ENCODE assay signal across 17 mouse cellular contexts in the genomic region with DNA sequence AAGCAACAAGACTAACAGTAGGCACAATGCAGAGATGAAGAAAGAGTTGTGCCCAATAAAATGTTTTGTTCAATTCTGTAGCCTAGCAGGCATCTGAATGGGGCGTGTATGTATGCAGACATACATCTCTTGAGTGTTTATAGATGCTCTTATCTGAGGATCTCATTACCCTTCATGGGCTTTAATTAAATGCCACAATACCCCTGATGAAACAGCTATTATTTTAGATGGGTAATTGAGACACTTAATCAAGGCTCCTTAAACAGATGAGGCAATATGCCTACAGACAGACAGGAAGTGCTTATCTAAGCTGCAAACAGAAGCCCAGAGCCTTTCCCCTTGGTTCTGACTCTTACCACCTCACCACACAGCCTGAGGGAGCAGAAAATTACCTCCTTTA.
"Had no signal": no experiment of that assay in that cellular context is flagged by ENCODE, and none has a peak within 500 bp of the region (broad histone marks: within the 10 kb centered on the region; RNA-seq: fewer than 3 reads in every experiment).

No protein-coding gene starts in this region.

- H3K4me3 ChIP-seq: layer of hippocampus, adult 2 months; limb, embryonic 12.5 days; liver, embryonic 13.5 days; midbrain, embryonic 10.5 days had no signal

- H3K9me3 ChIP-seq: limb, embryonic 12.5 days; liver, embryonic 13.5 days; midbrain, embryonic 10.5 days had no signal

- DNase-seq: kidney, adult 9 months; kidney, postnatal 10 days; kidney, postnatal 4 days; liver; liver, embryonic 13.5 days; liver, postnatal 0 days; lung, postnatal 10 days; midbrain, embryonic 14.5 days; retina, postnatal 1 day; right cerebral cortex, postnatal 4 days; spleen, adult 18-20 months; thymus, adult 2 months; thymus, postnatal 36 days had no signal

- H3K36me3 ChIP-seq: limb, embryonic 12.5 days; liver, embryonic 13.5 days; midbrain, embryonic 10.5 days had no signal

- H3K27ac ChIP-seq: layer of hippocampus, adult 2 months; limb, embryonic 12.5 days; liver, embryonic 13.5 days; midbrain, embryonic 10.5 days had no signal

- H3K4me2 ChIP-seq: limb, embryonic 12.5 days; liver, embryonic 13.5 days had no signal

- ATAC-seq: intestine, postnatal 0 days; liver, postnatal 0 days had no signal

- H3K27me3 ChIP-seq: limb, embryonic 12.5 days; liver, embryonic 13.5 days had no signal

- H3K9ac ChIP-seq: limb, embryonic 12.5 days; liver, embryonic 13.5 days; liver, postnatal 0 days had no signal

- H3K4me1 ChIP-seq: limb, embryonic 12.5 days; liver, embryonic 13.5 days; midbrain, embryonic 10.5 days had no signal
